Mouse (Mus musculus) neural tube, embryonic 12.5 days (tissue): Measurements from ENCODE around the gene Gsn. TPM values are rescaled to one million over a fixed set of nuclear protein-coding genes. Genes with fewer than 3 reads are reported as not detected.

ENCODE experiments used
- ATAC-seq: fragments of 200-750 bp; cut with Nextera tagmentation; 2 replicates; pipeline ENCODE4 v1.8.0; 2017; ENCODE audit warnings: low read depth, mild to moderate bottlenecking, moderate TSS enrichment, moderate library complexity; ENCODE audit not compliant: low FRiP score
- H3K27ac ChIP-seq: fragments of 300-500 bp; sonication (generic); 2 replicates; pipeline ENCODE4 v1.5.1; 2016
- H3K27me3 ChIP-seq: fragments of 300-500 bp; sonication (generic); replicated peaks from 2 replicates; pipeline ENCODE4 v1.6.1; 2016; ENCODE audit warnings: mild to moderate bottlenecking
- H3K36me3 ChIP-seq: fragments of 300-500 bp; sonication (generic); 2 replicates; pipeline ENCODE4 v1.6.1; 2016; ENCODE audit warnings: mild to moderate bottlenecking
- H3K4me1 ChIP-seq: fragments of 300-500 bp; sonication (generic); 2 replicates; pipeline ENCODE4 v1.6.1; 2016
- H3K4me2 ChIP-seq: fragments of 300-500 bp; sonication (generic); replicated peaks from 2 replicates; pipeline ENCODE4 v1.6.1; 2016; ENCODE audit warnings: mild to moderate bottlenecking
- H3K4me3 ChIP-seq: fragments of 300-500 bp; sonication (generic); 2 replicates; pipeline ENCODE4 v1.5.1; 2016
- H3K9ac ChIP-seq: fragments of 300-500 bp; sonication (generic); 2 replicates; pipeline ENCODE4 v1.6.1; 2016; ENCODE audit warnings: mild to moderate bottlenecking
- H3K9me3 ChIP-seq: fragments of 300-500 bp; sonication (generic); 2 replicates; pipeline ENCODE4 v1.6.1; 2016; ENCODE audit warnings: mild to moderate bottlenecking
- whole genome bisulfite sequencing: fragments of 180-500 bp; shearing (Covaris S2); methylation state at CpG from one replicate; pipeline ENCODE4 v1.1.7; 2016; 5-methylcytosine and 5-hydroxymethylcytosine counted together
- polyA plus RNA-seq: library from polyadenylated mRNA; unstranded; fragments of >200 nt; fragmentation: Nextera tagmentation; extraction: Ambion mirVana; gene quantifications from 2 replicates; pipeline ENCODE4 v1.2.1, GENCODE M21; 2016

Gene Gsn
- polyA plus RNA-seq, 1 experiment from 2014 or later: 39.0 TPM

DNA sequence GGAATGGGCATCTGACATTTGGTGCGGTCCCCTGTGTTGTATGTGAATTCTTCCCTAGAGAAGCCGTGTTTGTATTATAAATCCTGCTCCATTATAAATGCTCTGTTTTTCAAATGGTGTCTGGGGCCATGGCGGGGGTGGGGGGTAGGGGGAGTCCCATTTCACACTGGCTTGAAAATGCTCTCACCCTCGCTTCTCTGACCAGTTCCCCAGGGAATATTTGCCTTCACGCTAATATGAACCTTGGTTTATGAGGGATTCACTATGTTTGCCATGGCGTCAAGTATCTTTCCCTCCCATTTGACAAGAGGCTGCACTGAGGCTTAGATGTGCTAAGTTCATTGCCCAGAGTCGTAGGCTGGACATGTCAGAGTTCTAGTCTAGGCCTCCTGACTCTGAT, 718 bp upstream of the Gsn start:
- Histone ChIP-seq H3K27ac (no peak overlapping the region), H3K9me3 (no peaks in the 10 kb centered on the region), H3K9ac (no peak overlapping the region), H3K4me2 (peak overlapping the region; percentile 90), H3K27me3 (peaks cover 29% of the 10 kb centered on the region), H3K4me1 (peaks cover 9% of the 10 kb centered on the region; the same call in 1 of the 2 replicates), H3K36me3 (no peaks in the 10 kb centered on the region), H3K4me3 (no peak overlapping the region)
- ATAC-seq: no peak
- WGBS: 65% methylated on average over 7 of the region's 7 CpGs

DNA sequence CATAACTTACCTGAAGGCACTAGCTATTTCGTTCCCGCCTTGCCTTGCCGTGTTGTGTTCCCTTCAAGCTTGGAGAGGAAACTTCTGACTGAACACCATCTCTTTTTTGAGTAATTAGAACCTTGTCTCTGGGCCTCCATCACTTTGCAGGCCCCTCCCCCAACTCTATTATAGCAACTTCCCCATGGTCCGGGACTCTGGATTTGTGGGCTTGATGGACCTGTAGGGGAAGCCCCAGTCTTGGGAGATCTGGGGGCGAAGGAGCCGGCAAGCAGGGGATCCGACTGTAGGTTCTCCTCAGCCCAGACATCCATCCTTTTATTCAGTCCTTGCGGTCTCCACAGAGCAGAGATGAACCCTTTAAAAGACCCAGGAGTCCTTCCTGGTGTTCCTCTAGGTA, 752 bp downstream of the Gsn start:
- peaks cover 9% of the 10 kb centered on the region; the same call in 1 of the 2 replicates for H3K4me1 ChIP-seq
- no peaks in the 10 kb centered on the region for H3K36me3 ChIP-seq
- no peak overlapping the region for H3K27ac ChIP-seq
- H3K4me3 ChIP-seq: peak overlapping the region; percentile 49
- peaks cover 29% of the 10 kb centered on the region for H3K27me3 ChIP-seq
- peak overlapping the region; percentile 90 for H3K4me2 ChIP-seq
- WGBS: 44% methylated on average over 8 of the region's 8 CpGs
- H3K9me3 ChIP-seq: no peaks in the 10 kb centered on the region
- peak overlapping the region; percentile 67 for H3K9ac ChIP-seq
- ATAC-seq: no peak

GRCm38 (mm10) chr2:35257886-35258285, 1.7 kb downstream of the Gsn start:
- no peaks in the 10 kb centered on the region for H3K9me3 ChIP-seq
- H3K27ac ChIP-seq: no peak overlapping the region
- ATAC-seq: no peak
- peaks cover 25% of the 10 kb centered on the region for H3K27me3 ChIP-seq
- no peak overlapping the region for H3K9ac ChIP-seq
- no peak overlapping the region for H3K4me2 ChIP-seq
- no peak overlapping the region for H3K4me3 ChIP-seq
- H3K36me3 ChIP-seq: no peaks in the 10 kb centered on the region
- H3K4me1 ChIP-seq: peaks cover 9% of the 10 kb centered on the region; the same call in 1 of the 2 replicates
- 86% methylated on average over 2 of the region's 2 CpGs for WGBS

GRCm38 (mm10) chr2:35258590-35258989, 2.4 kb downstream of the Gsn start:
- Histone ChIP-seq H3K4me2 (no peak overlapping the region), H3K27ac (no peak overlapping the region), H3K9me3 (no peaks in the 10 kb centered on the region), H3K27me3 (peaks cover 25% of the 10 kb centered on the region), H3K4me1 (peaks cover 9% of the 10 kb centered on the region; the same call in 1 of the 2 replicates), H3K4me3 (no peak overlapping the region), H3K36me3 (no peaks in the 10 kb centered on the region), H3K9ac (no peak overlapping the region)
- WGBS: 86% methylated on average over 4 of the region's 4 CpGs
- no peak for ATAC-seq

- no peak for ATAC-seq
- no peak overlapping the region for H3K4me3 ChIP-seq
- peaks cover 9% of the 10 kb centered on the region; the same call in 1 of the 2 replicates for H3K4me1 ChIP-seq
- no peak overlapping the region for H3K9ac ChIP-seq
- no peak overlapping the region for H3K4me2 ChIP-seq
- H3K36me3 ChIP-seq: no peaks in the 10 kb centered on the region
- no peak overlapping the region for H3K27ac ChIP-seq
- H3K9me3 ChIP-seq: no peaks in the 10 kb centered on the region
- 60% methylated on average over 13 of the region's 13 CpGs for WGBS
- peaks cover 20% of the 10 kb centered on the region for H3K27me3 ChIP-seq
These were observed 3.3 kb downstream of the Gsn start for GRCm38 (mm10) chr2:35259338-35260080.

GRCm38 (mm10) chr2:35260291-35260690, 4.1 kb downstream of the Gsn start:
- H3K4me1 ChIP-seq: peaks cover 9% of the 10 kb centered on the region; the same call in 1 of the 2 replicates
- no peak overlapping the region for H3K4me3 ChIP-seq
- no peaks in the 10 kb centered on the region for H3K36me3 ChIP-seq
- ATAC-seq: no peak
- no peak overlapping the region for H3K27ac ChIP-seq
- H3K9ac ChIP-seq: no peak overlapping the region
- H3K4me2 ChIP-seq: no peak overlapping the region
- H3K27me3 ChIP-seq: peaks cover 16% of the 10 kb centered on the region
- 64% methylated on average over 1 of the region's 1 CpGs for WGBS
- H3K9me3 ChIP-seq: no peaks in the 10 kb centered on the region

- Histone ChIP-seq H3K4me2 (no peak overlapping the region), H3K9me3 (no peaks in the 10 kb centered on the region), H3K27me3 (no peaks in the 10 kb centered on the region; the same call in 1 of the 2 replicates), H3K36me3 (no peaks in the 10 kb centered on the region), H3K9ac (no peak overlapping the region), H3K27ac (no peak overlapping the region), H3K4me3 (no peak overlapping the region), H3K4me1 (no peaks in the 10 kb centered on the region)
- no peak for ATAC-seq
- 87% methylated on average over 1 of the region's 1 CpGs for WGBS
These were observed 7.9 kb downstream of the Gsn start for GRCm38 (mm10) chr2:35264095-35264494.

GRCm38 (mm10) chr2:35265296-35265695, 9.1 kb downstream of the Gsn start:
- ATAC-seq: peak; percentile 53; the same call in 1 of the 2 replicates
- Histone ChIP-seq H3K4me1 (peaks cover 7% of the 10 kb centered on the region; the same call in 1 of the 2 replicates), H3K27me3 (no peaks in the 10 kb centered on the region; the same call in 1 of the 2 replicates), H3K36me3 (no peaks in the 10 kb centered on the region), H3K9me3 (no peaks in the 10 kb centered on the region), H3K4me3 (no peak overlapping the region), H3K27ac (no peak overlapping the region), H3K4me2 (no peak overlapping the region), H3K9ac (no peak overlapping the region)
- WGBS: 52% methylated on average over 8 of the region's 8 CpGs

DNA sequence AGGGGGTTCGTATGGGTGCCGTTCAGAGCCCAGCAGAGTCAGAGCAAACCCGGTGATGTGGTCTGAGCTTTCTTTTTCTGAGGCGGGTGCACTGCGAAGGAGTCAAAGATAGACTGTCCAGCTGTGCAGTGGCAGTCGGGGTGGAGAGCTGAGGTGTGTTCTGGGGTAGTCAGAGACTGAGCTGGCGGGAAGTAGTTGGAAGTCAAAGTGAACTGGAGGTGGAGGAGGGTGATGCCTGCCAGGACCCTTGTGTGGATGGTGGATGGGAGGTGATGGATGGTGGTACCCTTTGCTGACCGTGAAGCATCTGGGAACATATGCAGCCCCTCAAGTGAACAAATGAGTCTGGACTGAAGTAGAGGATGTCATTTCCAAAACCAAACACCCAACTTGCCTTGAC, 9.6 kb downstream of the Gsn start:
- H3K9me3 ChIP-seq: no peaks in the 10 kb centered on the region
- peaks cover 11% of the 10 kb centered on the region; the same call in 1 of the 2 replicates for H3K4me1 ChIP-seq
- WGBS: 82% methylated on average over 8 of the region's 8 CpGs
- no peaks in the 10 kb centered on the region; the same call in 1 of the 2 replicates for H3K27me3 ChIP-seq
- no peaks in the 10 kb centered on the region for H3K36me3 ChIP-seq
- no peak overlapping the region for H3K9ac ChIP-seq
- ATAC-seq: no peak
- H3K4me3 ChIP-seq: no peak overlapping the region
- H3K4me2 ChIP-seq: no peak overlapping the region
- H3K27ac ChIP-seq: no peak overlapping the region

- no peaks in the 10 kb centered on the region for H3K9me3 ChIP-seq
- 82% methylated on average over 9 of the region's 9 CpGs for WGBS
- ATAC-seq: no peak
These were observed 10.2 kb downstream of the Gsn start for GRCm38 (mm10) chr2:35266251-35266905.

GRCm38 (mm10) chr2:35267156-35267875, 11.1 kb downstream of the Gsn start:
- Histone ChIP-seq H3K4me3 (no peak overlapping the region), H3K9ac (no peak overlapping the region), H3K9me3 (no peaks in the 10 kb centered on the region), H3K36me3 (no peaks in the 10 kb centered on the region), H3K27ac (no peak overlapping the region), H3K4me2 (no peak overlapping the region), H3K4me1 (peaks cover 11% of the 10 kb centered on the region; the same call in 1 of the 2 replicates), H3K27me3 (no peaks in the 10 kb centered on the region; the same call in 1 of the 2 replicates)
- WGBS: 80% methylated on average over 13 of the region's 13 CpGs
- ATAC-seq: no peak

More at GRCm38 (mm10) chr2:35266251-35266905, 10.2 kb downstream of the Gsn start:
- H3K4me1 ChIP-seq: peaks cover 11% of the 10 kb centered on the region; the same call in 1 of the 2 replicates
- no peak overlapping the region for H3K4me3 ChIP-seq
- no peak overlapping the region for H3K4me2 ChIP-seq
- H3K36me3 ChIP-seq: no peaks in the 10 kb centered on the region
- H3K27ac ChIP-seq: no peak overlapping the region
- no peak overlapping the region for H3K9ac ChIP-seq
- H3K27me3 ChIP-seq: no peaks in the 10 kb centered on the region; the same call in 1 of the 2 replicates
